Mouse (Mus musculus) heart, postnatal 36 days (tissue): ENCODE measurements around the gene Gm11992. TPM values are rescaled to one million over a fixed set of nuclear protein-coding genes. Genes with fewer than 3 reads are reported as not detected.
A peak's percentile ranks its signal among the peaks of the same experiment; 100 is the strongest.

Source experiments
- DNase-seq, 2 experiments: peaks; one replicate each; pipeline ENCODE4 v3.0.0; 2021 to 2022
- intact Hi-C: fragments of 180-260 bp; cut with DNase I; formaldehyde crosslinking; loops from one replicate; pipeline ENCODE4 v1.15.1; 2025
- total RNA-seq, 2 experiments: library from RNA; stranded (reverse); gene quantifications; 2 replicates each; pipeline ENCODE4 v1.2.3; 2021

The Gm11992 gene
- total RNA-seq, 2 experiments from 2014 or later = 1.1 to 2.0 TPM

DNA sequence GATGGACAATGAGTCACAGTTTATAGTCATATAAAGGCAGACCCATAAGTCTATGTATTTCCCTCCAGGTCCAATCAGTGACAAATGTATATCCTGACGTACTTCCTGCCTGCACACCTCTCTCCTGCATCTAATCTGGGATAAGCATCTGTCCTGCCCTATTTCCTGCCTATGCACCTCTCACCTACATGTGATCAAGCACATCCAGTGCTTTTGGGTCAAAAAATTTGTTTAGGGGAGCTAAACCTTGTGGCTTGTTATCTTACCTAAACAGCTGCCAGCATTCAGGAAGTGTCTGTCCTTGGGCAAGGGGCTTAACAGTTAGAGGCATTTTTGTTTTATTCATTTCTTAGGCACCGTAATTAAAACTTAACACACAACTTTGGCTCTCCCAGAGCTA lies 64.8 kb downstream of the Gm11992 start:
- intact Hi-C loops = no loop called here
- DNase-seq = no peak

DNA sequence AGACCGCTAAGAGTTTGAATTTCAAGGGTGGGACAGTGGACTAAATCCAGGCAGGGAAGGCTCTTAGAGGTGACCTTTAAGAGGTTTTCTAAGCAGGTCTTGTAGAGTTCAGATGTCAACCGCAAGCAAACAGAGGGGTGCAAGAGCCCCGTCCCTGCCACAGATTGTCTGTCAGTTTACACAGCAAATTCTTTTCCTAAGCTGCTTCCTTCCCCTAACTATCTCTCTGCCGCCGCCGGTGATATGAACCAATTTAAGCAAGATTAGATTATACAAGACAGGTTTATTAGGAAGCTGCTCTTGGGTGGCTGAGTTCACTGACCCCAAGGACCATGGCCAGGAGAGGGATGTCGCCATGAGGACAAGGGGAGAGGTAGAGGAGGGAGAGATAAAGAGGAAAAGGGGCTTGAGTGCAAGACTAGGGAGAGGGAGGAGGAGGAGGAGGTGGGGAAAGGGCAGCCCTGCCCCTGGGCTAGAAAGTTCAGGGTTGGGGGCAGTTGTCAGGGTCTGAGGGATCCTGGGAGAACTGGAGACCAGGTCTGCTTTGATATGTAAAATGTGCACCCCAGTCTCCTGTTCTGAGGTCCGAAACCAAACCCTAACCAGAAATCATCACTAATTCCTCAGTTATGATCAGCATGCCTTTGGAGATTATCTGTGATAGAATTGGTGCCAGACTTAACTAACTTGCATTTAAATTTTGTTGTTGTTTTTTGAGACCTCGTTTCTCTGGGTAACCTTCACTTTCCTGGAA lies 67.2 kb downstream of the Gm11992 start:
- intact Hi-C loops = loop anchor here (2.0 kb wide), 1 partner anchor 105 kb away; the partner anchor contains the start of gene Hus1
- DNase-seq = no peak

DNA sequence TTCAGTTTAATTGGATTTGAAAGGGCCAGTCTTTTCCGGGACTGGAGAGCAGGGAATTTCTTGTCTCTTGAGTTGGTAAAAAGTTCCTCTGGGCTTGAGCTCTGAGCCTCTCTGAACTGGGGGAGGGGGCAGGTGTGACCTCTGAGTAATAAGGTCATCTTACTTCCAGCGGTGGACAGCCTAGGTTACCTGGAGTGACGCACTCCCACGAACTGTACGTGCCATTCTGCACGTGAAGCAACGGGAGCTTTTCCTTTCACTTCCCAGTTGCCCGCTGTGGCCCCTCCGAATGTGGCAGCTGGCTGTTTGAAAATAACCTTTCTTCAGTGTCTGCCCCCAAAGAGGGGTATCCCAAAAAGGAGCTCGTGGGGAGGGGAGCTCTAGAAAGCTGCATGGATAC lies 67.7 kb downstream of the Gm11992 start:
- intact Hi-C loops = loop anchor here (2.0 kb wide), 1 partner anchor 105 kb away; the partner anchor contains the start of gene Hus1
- no peak for DNase-seq

DNA sequence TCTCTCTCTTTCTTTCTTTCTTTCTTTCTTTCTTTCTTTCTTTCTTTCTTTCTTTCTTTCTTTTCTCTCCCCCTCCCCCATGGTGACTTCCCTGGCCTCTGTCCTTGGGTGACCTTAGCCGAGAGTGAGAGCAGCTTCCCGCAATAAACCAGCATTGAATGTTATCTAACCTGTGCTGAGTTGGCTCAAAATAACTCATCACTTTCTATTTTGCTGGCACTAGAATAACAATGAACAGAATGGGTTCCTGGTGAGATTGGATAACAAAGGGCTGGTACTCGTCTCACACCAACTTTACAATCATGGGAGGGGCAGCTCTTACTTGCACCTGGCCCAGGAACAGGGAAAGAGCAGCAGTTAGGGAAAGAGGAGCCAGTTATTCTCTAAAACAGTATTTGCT lies 68.5 kb downstream of the Gm11992 start:
- intact Hi-C loops = loop anchor here (2.0 kb wide), 1 partner anchor 106 kb away; the partner anchor contains the start of gene Hus1
- no peak for DNase-seq

DNA sequence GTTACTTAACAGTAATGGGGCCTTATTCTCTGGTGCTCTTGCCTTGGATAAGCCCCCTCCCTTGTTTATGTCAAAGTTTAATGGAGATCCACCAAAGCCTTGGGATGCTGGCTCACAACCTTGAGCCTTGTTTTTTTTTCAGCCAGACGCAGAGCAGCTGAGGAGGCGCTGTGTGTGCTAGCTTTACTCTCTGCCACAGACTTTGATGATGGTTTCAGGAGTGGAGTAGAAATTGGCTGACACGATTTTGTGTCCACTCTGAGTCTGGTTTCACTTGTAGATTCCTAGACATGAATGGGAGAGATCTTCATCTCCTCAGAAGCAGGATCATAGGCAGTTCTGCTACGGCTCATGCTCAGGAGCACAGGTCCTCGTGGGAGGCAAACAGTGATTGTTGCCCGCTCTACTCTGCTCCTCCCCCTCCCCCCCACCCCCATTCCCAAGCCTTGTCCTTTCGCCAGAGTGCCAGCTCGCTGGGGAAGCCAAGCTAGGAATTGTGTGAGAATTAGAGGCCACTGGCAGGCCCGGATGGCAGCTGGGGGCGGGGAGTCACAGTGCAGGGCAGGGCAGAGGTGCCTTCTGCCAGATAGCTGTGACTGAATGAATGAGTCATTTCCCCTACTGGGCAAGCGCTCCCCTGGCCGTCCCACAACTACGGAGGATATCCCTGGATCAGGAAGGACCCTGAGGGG lies 69.1 kb downstream of the Gm11992 start:
- intact Hi-C loops = loop anchor here (2.0 kb wide), 1 partner anchor 107 kb away; the partner anchor contains the start of gene Hus1

DNA sequence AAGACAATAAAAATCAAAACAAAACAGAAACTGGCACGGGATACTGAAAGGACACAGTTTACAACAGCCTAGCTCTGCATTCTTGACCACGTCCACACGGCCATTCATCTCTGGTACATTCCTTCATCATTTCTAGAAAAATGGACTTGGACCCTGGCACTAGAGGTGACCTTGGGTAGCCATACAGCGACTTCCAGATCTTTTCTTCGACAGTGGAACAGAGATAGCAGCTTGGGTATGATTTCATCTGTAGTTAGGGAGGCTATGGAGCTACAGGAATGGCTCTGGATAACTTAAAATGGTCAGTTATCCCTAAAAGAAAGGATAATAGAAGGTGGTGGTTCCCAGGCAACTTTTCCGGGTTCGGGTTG lies 69.6 kb downstream of the Gm11992 start, which contains the start of gene Upp1:
Gene Upp1 (plus strand): TSS at position 54 of the 371 bp plus-strand sequence.
- no peak for DNase-seq
- intact Hi-C loops = no loop called here

More for the DNA sequence above, 69.1 kb downstream of the Gm11992 start:
- peak; percentile 58 to 62 for DNase-seq

DNA sequence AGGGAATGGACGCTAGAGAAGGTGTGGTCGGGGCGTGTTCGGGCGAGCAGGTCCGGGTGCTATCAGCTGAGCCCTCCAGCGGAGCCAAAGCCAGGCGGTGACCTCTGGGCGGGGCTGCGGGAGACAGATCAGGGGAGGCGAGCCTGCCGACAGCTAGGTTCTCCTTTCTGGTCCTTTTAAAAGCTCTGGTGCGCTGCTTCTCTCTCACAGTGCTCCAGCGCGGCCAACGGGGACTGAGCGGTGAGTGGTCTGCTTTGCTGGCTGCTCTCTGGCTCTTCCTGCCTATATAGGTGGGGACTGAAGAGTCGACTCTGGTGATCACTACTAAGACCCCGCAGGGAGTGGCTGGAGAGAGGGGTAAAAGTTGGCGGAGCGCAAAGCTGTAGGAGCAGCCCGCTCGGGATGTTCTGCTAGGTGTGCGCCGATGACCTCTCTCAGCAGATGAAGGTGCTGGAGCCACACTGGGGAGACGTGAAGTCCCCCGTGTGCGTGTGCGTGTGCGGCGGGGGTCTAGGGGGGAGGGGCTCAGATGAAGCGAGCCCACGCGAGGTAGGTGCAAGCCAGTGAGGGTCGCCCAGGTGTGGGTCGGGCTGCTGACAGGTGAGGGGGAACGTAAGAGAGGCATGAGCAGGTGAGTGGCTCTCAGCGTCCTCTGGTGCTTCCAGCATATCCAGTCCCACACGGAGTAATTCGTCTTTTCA lies 70.2 kb downstream of the Gm11992 start:
- peak; percentile 47 for DNase-seq
- intact Hi-C loops = no loop called here

Other genes with a start within 250 kb of the Gm11992 start
- gene Pkd1l1, start 75.3 kb upstream of the Gm11992 start, total RNA-seq = not detected
- 10 to 100 TPM in 1 of 2 experiments, 1 to 10 TPM in 1; 9.9 to 11.7 TPM for gene Hus1, start 37.4 kb upstream of the Gm11992 start, total RNA-seq
- 1 to 10 TPM; 1.9 to 3.1 TPM for gene Sun3, start 397 bp downstream of the Gm11992 start, total RNA-seq
- 1 to 10 TPM; 5.7 to 6.3 TPM for gene Upp1, start 69.5 kb downstream of the Gm11992 start, total RNA-seq
- gene Abca13, start 143.3 kb downstream of the Gm11992 start, total RNA-seq = not detected